Mouse (Mus musculus): ENCODE measurements around the gene Kif3b.

Gene Kif3b

GRCm38 (mm10) chr2:153345071-153345453, 53.8 kb downstream of the Kif3b start:
- in situ Hi-C loops (cut with MboI, MseI), result no loop called here

- in situ Hi-C loops (cut with MboI, MseI), result no loop called here
Measured at GRCm38 (mm10) chr2:153345454-153346220, 54.4 kb downstream of the Kif3b start, which contains the start of gene Asxl1. Asxl1 (plus strand) TSS chr2:153345829.

GRCm38 (mm10) chr2:153346221-153347182, 55.3 kb downstream of the Kif3b start:
- in situ Hi-C loops (cut with MboI, MseI), result no loop called here

- in situ Hi-C loops (cut with MboI, MseI), result no loop called here
Measured at GRCm38 (mm10) chr2:153347183-153347781, 56.1 kb downstream of the Kif3b start.

GRCm38 (mm10) chr2:153348100-153348831, 57.1 kb downstream of the Kif3b start:
- in situ Hi-C loops (cut with MboI, MseI), result no loop called here

- in situ Hi-C loops (cut with MboI, MseI), result loop anchor here (25.0 kb wide), 1 partner anchor 463 kb away; no protein-coding TSS in a partner anchor
Measured at GRCm38 (mm10) chr2:153350552-153351181, 59.5 kb downstream of the Kif3b start.

GRCm38 (mm10) chr2:153354648-153355047, 63.4 kb downstream of the Kif3b start:
- in situ Hi-C loops (cut with MboI, MseI), result loop anchor here (25.0 kb wide), 1 partner anchor 467 kb away; no protein-coding TSS in a partner anchor

- in situ Hi-C loops (cut with MboI, MseI), result loop anchor here (25.0 kb wide), 1 partner anchor 469 kb away; no protein-coding TSS in a partner anchor
Measured at GRCm38 (mm10) chr2:153356784-153357183, 65.6 kb downstream of the Kif3b start.

GRCm38 (mm10) chr2:153361101-153361710, 70.0 kb downstream of the Kif3b start:
- in situ Hi-C loops (cut with MboI, MseI), result loop anchor here (25.0 kb wide), 1 partner anchor 474 kb away; no protein-coding TSS in a partner anchor

GRCm38 (mm10) chr2:153364531-153364930, 73.3 kb downstream of the Kif3b start:
- in situ Hi-C loops (cut with MboI, MseI), result loop anchor here (25.0 kb wide), 1 partner anchor 477 kb away; no protein-coding TSS in a partner anchor

- in situ Hi-C loops (cut with MboI, MseI), result loop anchor here (25.0 kb wide), 1 partner anchor 484 kb away; no protein-coding TSS in a partner anchor
Measured at GRCm38 (mm10) chr2:153370871-153371270, 79.7 kb downstream of the Kif3b start.

GRCm38 (mm10) chr2:153375380-153375779, 84.2 kb downstream of the Kif3b start:
- in situ Hi-C loops (cut with MboI, MseI), result no loop called here

GRCm38 (mm10) chr2:153380479-153380878, 89.3 kb downstream of the Kif3b start:
- in situ Hi-C loops (cut with MboI, MseI), result no loop called here

Data from T-helper 1 cell (primary cell).